Mouse (Mus musculus): ENCODE measurements at regions not wholly inside any gene's neighbourhood (a gene's known extent, or its start where the extent isn't known, plus 50 kb on each side); places are given as distances from the start of the nearest gene placed in this dataset.

DNA sequence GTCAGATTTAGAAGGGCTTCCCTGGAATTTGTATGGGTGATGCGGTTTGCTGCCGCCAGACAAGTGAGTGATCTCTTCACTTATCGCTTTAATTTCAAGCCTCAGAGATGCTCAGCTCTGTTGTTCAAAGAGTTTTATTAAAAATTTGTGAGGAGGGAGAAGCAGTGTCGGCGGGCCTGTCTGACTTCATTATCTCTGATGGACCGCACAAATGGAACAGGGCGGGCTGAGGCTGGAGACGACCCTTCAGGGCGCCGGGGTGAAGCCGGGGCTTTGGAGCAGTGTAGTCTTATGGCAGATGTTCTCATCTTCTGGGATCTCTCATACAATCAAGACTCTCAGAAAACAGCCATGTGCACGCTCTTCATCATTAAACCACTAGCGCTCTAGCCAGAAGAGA lies 115.2 kb downstream of the Dyrk2 start:
- no peak for TF ChIP-seq CTCF (IDR thresholded peaks at IDR 0.05)
- TF ChIP-seq EP300 (IDR thresholded peaks at IDR 0.05; ENCODE audit: insufficient read depth, low read depth, low read length): no peak
- TF ChIP-seq POLR2A (IDR thresholded peaks at IDR 0.05; ENCODE audit: insufficient read depth, low read depth, low read length): no peak
